Mouse (Mus musculus): ENCODE measurements around the gene Hebp2. TPM values are rescaled to one million over a fixed set of nuclear protein-coding genes. Genes with fewer than 3 reads are reported as not detected.
A peak's percentile ranks its signal among the peaks of the same experiment; 100 is the strongest.

The Hebp2 gene
- polyA plus RNA-seq, 1 experiment, result 0.66 TPM

GRCm38 (mm10) chr10:18529177-18529576 lies 16.7 kb downstream of the Hebp2 start:
- no peak overlapping the region for H3K27ac ChIP-seq (ENCODE audit: control insufficient read depth, insufficient read depth, low read length)
- H3K36me3 ChIP-seq (ENCODE audit: control insufficient read depth, insufficient read depth, low read length), result peaks cover 20% of the 10 kb centered on the region
- peaks cover 10% of the 10 kb centered on the region for H3K4me1 ChIP-seq (replicated peaks; ENCODE audit: control insufficient read depth, insufficient read depth, low read length)
- 89% methylated on average over 4 of the region's 4 CpGs for WGBS
- H3K27me3 ChIP-seq (ENCODE audit: control insufficient read depth, insufficient read depth, low read length), result no peaks in the 10 kb centered on the region
- no peak for TF ChIP-seq POLR2A (IDR thresholded peaks at IDR 0.05; ENCODE audit: control insufficient read depth, extremely low read depth, insufficient read depth, low read length, poor library complexity)
- no peak for TF ChIP-seq CTCF (IDR thresholded peaks at IDR 0.05; ENCODE audit: borderline replicate concordance, control insufficient read depth, extremely low read depth, insufficient read depth, low read length, poor library complexity)
- peak; percentile 8 for DNase-seq
- no peak overlapping the region for H3K4me3 ChIP-seq (ENCODE audit: control insufficient read depth, insufficient read depth, low read length)

- Histone ChIP-seq H3K36me3 (ENCODE audit: control insufficient read depth, insufficient read depth, low read length) (peaks cover 20% of the 10 kb centered on the region), H3K27ac (ENCODE audit: control insufficient read depth, insufficient read depth, low read length) (peak overlapping the region; percentile 46), H3K27me3 (ENCODE audit: control insufficient read depth, insufficient read depth, low read length) (no peaks in the 10 kb centered on the region), H3K4me3 (ENCODE audit: control insufficient read depth, insufficient read depth, low read length) (peak overlapping the region; percentile 4; the same call in 1 of the 2 replicates), H3K4me1 (replicated peaks; ENCODE audit: control insufficient read depth, insufficient read depth, low read length) (peaks cover 10% of the 10 kb centered on the region)
- WGBS, result 48% methylated on average over 5 of the region's 5 CpGs
- TF ChIP-seq CTCF (IDR thresholded peaks at IDR 0.05; ENCODE audit: borderline replicate concordance, control insufficient read depth, extremely low read depth, insufficient read depth, low read length, poor library complexity) (no peak), POLR2A (IDR thresholded peaks at IDR 0.05; ENCODE audit: control insufficient read depth, extremely low read depth, insufficient read depth, low read length, poor library complexity) (no peak)
- DNase-seq, result peak; percentile 56
These were observed 17.4 kb downstream of the Hebp2 start for GRCm38 (mm10) chr10:18528475-18528874.

- peak; percentile 58 for DNase-seq
- peaks cover 10% of the 10 kb centered on the region for H3K4me1 ChIP-seq (replicated peaks; ENCODE audit: control insufficient read depth, insufficient read depth, low read length)
- no peak for TF ChIP-seq POLR2A (IDR thresholded peaks at IDR 0.05; ENCODE audit: control insufficient read depth, extremely low read depth, insufficient read depth, low read length, poor library complexity)
- TF ChIP-seq CTCF (IDR thresholded peaks at IDR 0.05; ENCODE audit: borderline replicate concordance, control insufficient read depth, extremely low read depth, insufficient read depth, low read length, poor library complexity), result no peak
- WGBS, result 12% methylated on average over 7 of the region's 7 CpGs
- no peak overlapping the region for H3K4me3 ChIP-seq (ENCODE audit: control insufficient read depth, insufficient read depth, low read length)
- H3K36me3 ChIP-seq (ENCODE audit: control insufficient read depth, insufficient read depth, low read length), result peaks cover 15% of the 10 kb centered on the region
- peak overlapping the region; percentile 94 for H3K27ac ChIP-seq (ENCODE audit: control insufficient read depth, insufficient read depth, low read length)
- no peaks in the 10 kb centered on the region for H3K27me3 ChIP-seq (ENCODE audit: control insufficient read depth, insufficient read depth, low read length)
These were observed 18.1 kb downstream of the Hebp2 start for GRCm38 (mm10) chr10:18527766-18528165.

- TF ChIP-seq CTCF (IDR thresholded peaks at IDR 0.05; ENCODE audit: borderline replicate concordance, control insufficient read depth, extremely low read depth, insufficient read depth, low read length, poor library complexity), result no peak
- no peak for TF ChIP-seq POLR2A (IDR thresholded peaks at IDR 0.05; ENCODE audit: control insufficient read depth, extremely low read depth, insufficient read depth, low read length, poor library complexity)
- 31% methylated on average over 20 of the region's 20 CpGs for whole genome bisulfite sequencing
- peak; percentile 58 for DNase-seq
- Histone ChIP-seq H3K27me3 (ENCODE audit: control insufficient read depth, insufficient read depth, low read length) (no peaks in the 10 kb centered on the region), H3K27ac (ENCODE audit: control insufficient read depth, insufficient read depth, low read length) (peak overlapping the region; percentile 94), H3K4me3 (ENCODE audit: control insufficient read depth, insufficient read depth, low read length) (peak overlapping the region; percentile 50), H3K4me1 (replicated peaks; ENCODE audit: control insufficient read depth, insufficient read depth, low read length) (peaks cover 10% of the 10 kb centered on the region), H3K36me3 (ENCODE audit: control insufficient read depth, insufficient read depth, low read length) (peaks cover 14% of the 10 kb centered on the region)
These were observed 18.8 kb downstream of the Hebp2 start for GRCm38 (mm10) chr10:18526851-18527675.

GRCm38 (mm10) chr10:18526184-18526850 lies 19.6 kb downstream of the Hebp2 start:
- peak; percentile 13 for DNase-seq
- WGBS, result 91% methylated on average over 22 of the region's 22 CpGs
- TF ChIP-seq CTCF (IDR thresholded peaks at IDR 0.05; ENCODE audit: borderline replicate concordance, control insufficient read depth, extremely low read depth, insufficient read depth, low read length, poor library complexity) (no peak), POLR2A (IDR thresholded peaks at IDR 0.05; ENCODE audit: control insufficient read depth, extremely low read depth, insufficient read depth, low read length, poor library complexity) (no peak)
- Histone ChIP-seq H3K4me1 (replicated peaks; ENCODE audit: control insufficient read depth, insufficient read depth, low read length) (peaks cover 10% of the 10 kb centered on the region), H3K4me3 (ENCODE audit: control insufficient read depth, insufficient read depth, low read length) (no peak overlapping the region), H3K27me3 (ENCODE audit: control insufficient read depth, insufficient read depth, low read length) (no peaks in the 10 kb centered on the region), H3K36me3 (ENCODE audit: control insufficient read depth, insufficient read depth, low read length) (peaks cover 6% of the 10 kb centered on the region), H3K27ac (ENCODE audit: control insufficient read depth, insufficient read depth, low read length) (peak overlapping the region; percentile 94)

GRCm38 (mm10) chr10:18525726-18526125 lies 20.1 kb downstream of the Hebp2 start:
- DNase-seq, result no peak
- TF ChIP-seq POLR2A (IDR thresholded peaks at IDR 0.05; ENCODE audit: control insufficient read depth, extremely low read depth, insufficient read depth, low read length, poor library complexity) (no peak), CTCF (IDR thresholded peaks at IDR 0.05; ENCODE audit: borderline replicate concordance, control insufficient read depth, extremely low read depth, insufficient read depth, low read length, poor library complexity) (no peak)
- H3K36me3 ChIP-seq (ENCODE audit: control insufficient read depth, insufficient read depth, low read length), result peaks cover under 1% of the 10 kb centered on the region; the same call in 1 of the 2 replicates
- H3K27me3 ChIP-seq (ENCODE audit: control insufficient read depth, insufficient read depth, low read length), result no peaks in the 10 kb centered on the region
- WGBS, result 90% methylated on average over 9 of the region's 9 CpGs
- no peak overlapping the region for H3K4me3 ChIP-seq (ENCODE audit: control insufficient read depth, insufficient read depth, low read length)
- H3K4me1 ChIP-seq (replicated peaks; ENCODE audit: control insufficient read depth, insufficient read depth, low read length), result peaks cover 10% of the 10 kb centered on the region
- no peak overlapping the region for H3K27ac ChIP-seq (ENCODE audit: control insufficient read depth, insufficient read depth, low read length)

Data from thymus, adult 2 months (tissue).